Mouse (Mus musculus): ENCODE measurements around the gene Gm853. TPM values are rescaled to one million over a fixed set of nuclear protein-coding genes. Genes with fewer than 3 reads are reported as not detected.

Gene Gm853
- polyA plus RNA-seq, 1 experiment from 2014 or later = not detected

- H3K27me3 ChIP-seq (replicated peaks) = no peaks in the 10 kb centered on the region
Observed at GRCm38 (mm10) chr4:130174335-130175031, 47.7 kb downstream of the Gm853 start.

DNA sequence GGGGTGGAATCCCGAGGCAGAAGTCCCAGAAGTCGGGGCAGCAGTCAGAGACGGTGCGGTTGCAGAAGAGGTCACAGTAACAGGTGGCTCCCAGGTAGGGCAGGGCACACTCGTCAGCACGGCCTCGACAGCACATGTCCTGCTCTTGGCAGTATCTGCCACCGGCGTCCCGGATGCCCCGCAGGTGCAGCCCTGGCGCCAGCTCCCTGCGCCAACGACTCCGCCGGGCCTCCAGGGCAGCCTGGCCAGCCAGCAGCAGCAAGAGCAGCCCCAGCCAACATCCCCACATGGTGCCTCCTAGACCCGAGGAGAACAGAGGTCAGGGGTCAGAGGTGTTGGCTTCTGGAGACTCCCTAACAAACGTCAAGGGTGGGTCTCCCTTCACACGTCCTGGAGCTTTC is 48.3 kb downstream of the Gm853 start:
- Histone ChIP-seq H3K9me3 (replicated peaks) (no peaks in the 10 kb centered on the region), H3K9ac (peak overlapping the region; percentile 71), H3K4me1 (replicated peaks) (peaks cover 86% of the 10 kb centered on the region), H3K36me3 (0 out of 2 replicates have a peak, but pooled peaks cover 5% of the 10 kb centered on the region), H3K27ac (ENCODE audit: poor library complexity, severe bottlenecking) (peak overlapping the region; percentile 29; the same call in 1 of the 2 replicates), H3K4me3 (peak overlapping the region; percentile 48), H3K27me3 (replicated peaks) (no peaks in the 10 kb centered on the region), H3K4me2 (peak overlapping the region; percentile 77)
- ATAC-seq (ENCODE audit: insufficient number of reproducible peaks, low FRiP score) = no peak
- 53% methylated on average over 19 of the region's 19 CpGs for WGBS

More at GRCm38 (mm10) chr4:130174335-130175031, 47.7 kb downstream of the Gm853 start:
- 0 out of 2 replicates have a peak, but pooled peaks cover 5% of the 10 kb centered on the region for H3K36me3 ChIP-seq
- WGBS = 5% methylated on average over 25 of the region's 25 CpGs
- H3K9me3 ChIP-seq (replicated peaks) = no peaks in the 10 kb centered on the region
- peak overlapping the region; percentile 77 for H3K4me2 ChIP-seq
- peak; percentile 80 for ATAC-seq (ENCODE audit: insufficient number of reproducible peaks, low FRiP score)
- peak overlapping the region; percentile 41; the same call in 1 of the 2 replicates for H3K27ac ChIP-seq (ENCODE audit: poor library complexity, severe bottlenecking)
- peak overlapping the region; percentile 71 for H3K9ac ChIP-seq
- H3K4me3 ChIP-seq = peak overlapping the region; percentile 48
- H3K4me1 ChIP-seq (replicated peaks) = peaks cover 81% of the 10 kb centered on the region

- H3K9me3 ChIP-seq (replicated peaks) = no peaks in the 10 kb centered on the region
- ATAC-seq (ENCODE audit: insufficient number of reproducible peaks, low FRiP score) = peak; percentile 66
- peak overlapping the region; percentile 29; the same call in 1 of the 2 replicates for H3K27ac ChIP-seq (ENCODE audit: poor library complexity, severe bottlenecking)
- 0 out of 2 replicates have a peak, but pooled peaks cover 5% of the 10 kb centered on the region for H3K36me3 ChIP-seq
- H3K4me2 ChIP-seq = peak overlapping the region; percentile 77
- peak overlapping the region; percentile 71; the same call in 1 of the 2 replicates for H3K9ac ChIP-seq
- peak overlapping the region; percentile 48 for H3K4me3 ChIP-seq
- H3K27me3 ChIP-seq (replicated peaks) = no peaks in the 10 kb centered on the region
- H3K4me1 ChIP-seq (replicated peaks) = peaks cover 93% of the 10 kb centered on the region
- 64% methylated on average over 11 of the region's 11 CpGs for WGBS
Observed at GRCm38 (mm10) chr4:130173060-130173822, 49.0 kb downstream of the Gm853 start.

- Histone ChIP-seq H3K36me3 (0 out of 2 replicates have a peak, but pooled peaks cover 5% of the 10 kb centered on the region), H3K4me1 (replicated peaks) (peaks cover 97% of the 10 kb centered on the region), H3K4me3 (peak overlapping the region; percentile 11; the same call in 1 of the 2 replicates), H3K4me2 (peak overlapping the region; percentile 77), H3K9ac (peak overlapping the region; percentile 44; the same call in 1 of the 2 replicates), H3K27me3 (replicated peaks) (no peaks in the 10 kb centered on the region), H3K27ac (ENCODE audit: poor library complexity, severe bottlenecking) (peak overlapping the region; percentile 90), H3K9me3 (replicated peaks) (no peaks in the 10 kb centered on the region)
- no peak for ATAC-seq (ENCODE audit: insufficient number of reproducible peaks, low FRiP score)
- WGBS = 19% methylated on average over 11 of the region's 11 CpGs
Observed at GRCm38 (mm10) chr4:130171951-130172765, 50.0 kb downstream of the Gm853 start.

DNA sequence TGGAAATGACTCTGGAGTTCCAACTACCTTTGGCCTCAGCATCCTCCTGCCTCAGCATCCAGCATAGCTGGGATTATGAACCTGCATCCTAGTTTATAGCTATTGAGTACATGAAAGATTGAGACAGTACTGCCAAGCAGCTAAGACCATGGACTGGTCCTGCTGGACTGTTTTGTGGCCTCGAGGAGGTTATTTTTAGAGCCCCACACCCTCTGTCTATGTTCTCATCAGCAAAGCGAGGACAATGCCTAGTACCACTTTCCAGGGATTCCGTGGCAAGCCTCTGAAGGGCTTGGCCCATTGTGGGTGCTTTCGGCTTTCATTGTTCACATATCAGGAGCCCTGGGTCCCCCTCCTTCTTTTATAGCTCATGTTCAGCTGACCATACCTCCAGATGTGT is 51.8 kb downstream of the Gm853 start:
- Histone ChIP-seq H3K9me3 (replicated peaks) (no peaks in the 10 kb centered on the region), H3K27me3 (replicated peaks) (no peaks in the 10 kb centered on the region), H3K9ac (0 out of 2 replicates have a peak overlapping the region, but pooled peaks have one; percentile 19), H3K4me3 (no peak overlapping the region), H3K36me3 (0 out of 2 replicates have a peak, but pooled peaks cover 5% of the 10 kb centered on the region), H3K4me2 (no peak overlapping the region), H3K4me1 (replicated peaks) (peaks cover 95% of the 10 kb centered on the region), H3K27ac (ENCODE audit: poor library complexity, severe bottlenecking) (0 out of 2 replicates have a peak overlapping the region, but pooled peaks have one; percentile 4)
- 58% methylated on average over 4 of the region's 4 CpGs for WGBS
- ATAC-seq (ENCODE audit: insufficient number of reproducible peaks, low FRiP score) = no peak

DNA sequence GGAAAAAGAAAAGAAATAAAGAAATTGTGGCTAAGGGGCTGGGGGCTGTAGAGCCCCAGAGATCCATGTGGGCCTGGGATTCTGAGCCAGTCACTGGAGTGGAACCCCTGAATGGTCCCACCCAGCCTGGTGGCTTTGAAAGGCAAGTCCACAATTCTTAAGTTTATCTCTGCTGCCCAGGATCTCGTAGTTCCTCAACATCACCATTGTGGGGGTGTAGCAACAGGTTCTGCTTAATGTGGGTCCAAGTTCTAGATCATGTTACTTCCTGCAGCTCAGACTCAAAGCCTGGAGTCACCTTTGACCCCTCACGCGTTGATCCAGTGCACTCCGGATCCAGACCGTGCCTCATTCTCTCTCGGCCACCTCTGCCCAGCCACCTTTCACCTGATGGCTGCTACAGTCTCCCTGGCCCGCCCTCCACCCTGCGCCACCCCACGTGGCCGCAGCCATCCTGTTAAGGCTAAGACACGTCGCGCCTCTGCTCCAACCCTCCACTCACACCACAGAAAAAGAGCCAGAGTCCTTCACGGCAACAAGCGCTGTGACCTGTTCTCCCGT is 52.7 kb downstream of the Gm853 start:
- H3K36me3 ChIP-seq = peaks cover 5% of the 10 kb centered on the region; the same call in 1 of the 2 replicates
- no peaks in the 10 kb centered on the region for H3K9me3 ChIP-seq (replicated peaks)
- H3K9ac ChIP-seq = no peak overlapping the region
- no peak overlapping the region for H3K4me2 ChIP-seq
- ATAC-seq (ENCODE audit: insufficient number of reproducible peaks, low FRiP score) = no peak
- H3K4me3 ChIP-seq = no peak overlapping the region
- H3K27me3 ChIP-seq (replicated peaks) = no peaks in the 10 kb centered on the region
- 82% methylated on average over 16 of the region's 16 CpGs for WGBS
- H3K4me1 ChIP-seq (replicated peaks) = peaks cover 88% of the 10 kb centered on the region
- H3K27ac ChIP-seq (ENCODE audit: poor library complexity, severe bottlenecking) = no peak overlapping the region

DNA sequence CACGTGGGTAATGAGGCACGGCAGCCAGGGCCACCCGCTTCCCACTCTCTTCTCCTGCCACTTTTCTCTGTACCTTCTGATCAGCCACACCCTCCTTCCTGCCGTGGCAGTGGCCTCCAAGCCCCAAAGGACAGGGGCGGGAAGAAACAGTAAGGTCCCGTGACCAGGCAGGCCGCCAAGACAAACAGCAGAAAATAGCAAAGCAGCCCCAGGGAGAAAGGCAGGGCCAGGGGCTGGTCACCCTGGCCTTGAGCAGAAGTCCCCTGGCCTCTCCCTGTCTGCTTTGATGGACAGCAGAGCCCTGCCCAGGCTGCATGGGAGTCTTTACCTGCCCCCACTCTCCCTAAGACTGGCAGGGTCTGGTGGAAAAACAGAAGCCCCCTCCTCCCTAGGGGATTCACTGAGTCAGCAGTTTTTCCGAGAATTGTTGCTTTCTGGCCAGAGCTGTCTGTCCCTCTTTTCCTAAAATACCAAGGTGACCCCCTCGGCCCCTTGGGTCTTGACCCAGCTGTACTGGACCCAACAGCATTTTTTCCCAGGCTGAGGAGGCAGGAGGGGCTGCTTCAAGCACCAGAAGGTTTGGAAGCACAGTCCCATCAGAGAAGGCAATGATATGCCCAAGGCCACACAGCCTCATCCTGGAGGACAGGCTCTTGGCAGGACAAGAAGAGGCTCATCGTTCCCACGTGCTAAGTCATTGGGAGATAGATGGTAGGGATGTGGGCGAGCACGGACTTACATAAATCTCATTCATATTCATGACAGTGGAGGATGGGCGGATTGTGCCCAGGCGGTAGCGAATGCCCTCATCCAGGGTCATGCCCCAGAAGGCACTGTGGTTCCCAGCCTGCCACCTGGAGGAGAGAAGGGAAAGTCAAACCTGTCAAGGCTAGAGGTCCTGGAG is 53.7 kb downstream of the Gm853 start:
- Histone ChIP-seq H3K4me3 (peak overlapping the region; percentile 3; the same call in 1 of the 2 replicates), H3K4me1 (replicated peaks) (peaks cover 88% of the 10 kb centered on the region), H3K4me2 (peak overlapping the region; percentile 52), H3K27me3 (replicated peaks) (no peaks in the 10 kb centered on the region), H3K36me3 (peaks cover 5% of the 10 kb centered on the region; the same call in 1 of the 2 replicates), H3K9ac (0 out of 2 replicates have a peak overlapping the region, but pooled peaks have one; percentile 46), H3K27ac (ENCODE audit: poor library complexity, severe bottlenecking) (peak overlapping the region; percentile 78), H3K9me3 (replicated peaks) (no peaks in the 10 kb centered on the region)
- peak; percentile 68 for ATAC-seq (ENCODE audit: insufficient number of reproducible peaks, low FRiP score)
- WGBS = 36% methylated on average over 16 of the region's 16 CpGs

DNA sequence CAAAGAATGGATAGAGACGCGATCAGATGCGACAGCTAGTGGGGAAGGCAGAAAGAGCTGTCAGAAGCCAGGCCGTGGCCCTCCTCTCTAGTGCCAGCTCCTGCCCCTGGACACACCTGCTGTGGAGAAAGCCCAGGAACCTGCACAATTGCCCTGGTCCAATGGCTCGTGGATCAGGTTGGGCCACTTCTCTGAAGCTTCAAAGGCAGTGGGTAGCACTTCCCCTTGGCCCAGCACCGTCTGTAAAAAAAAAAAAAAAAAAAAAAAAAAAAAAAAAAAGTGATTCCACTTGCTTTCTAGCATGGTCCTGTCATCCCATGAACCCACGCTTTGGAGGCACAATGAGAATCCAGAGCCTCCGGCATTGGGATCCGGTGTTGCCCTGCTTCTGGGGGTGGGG is 54.4 kb downstream of the Gm853 start:
- Histone ChIP-seq H3K4me2 (peak overlapping the region; percentile 52), H3K4me3 (peak overlapping the region; percentile 3; the same call in 1 of the 2 replicates), H3K9ac (peak overlapping the region; percentile 46; the same call in 1 of the 2 replicates), H3K4me1 (replicated peaks) (peaks cover 88% of the 10 kb centered on the region), H3K9me3 (replicated peaks) (no peaks in the 10 kb centered on the region), H3K27me3 (replicated peaks) (no peaks in the 10 kb centered on the region), H3K27ac (ENCODE audit: poor library complexity, severe bottlenecking) (peak overlapping the region; percentile 78), H3K36me3 (peaks cover 5% of the 10 kb centered on the region; the same call in 1 of the 2 replicates)
- no peak for ATAC-seq (ENCODE audit: insufficient number of reproducible peaks, low FRiP score)
- WGBS = 36% methylated on average over 9 of the region's 9 CpGs

GRCm38 (mm10) chr4:130167321-130167720 is 54.9 kb downstream of the Gm853 start:
- Histone ChIP-seq H3K4me2 (peak overlapping the region; percentile 52), H3K27ac (ENCODE audit: poor library complexity, severe bottlenecking) (peak overlapping the region; percentile 69; the same call in 1 of the 2 replicates), H3K9ac (peak overlapping the region; percentile 12; the same call in 1 of the 2 replicates), H3K36me3 (peaks cover 5% of the 10 kb centered on the region; the same call in 1 of the 2 replicates), H3K9me3 (replicated peaks) (no peaks in the 10 kb centered on the region), H3K27me3 (replicated peaks) (no peaks in the 10 kb centered on the region), H3K4me1 (replicated peaks) (peaks cover 88% of the 10 kb centered on the region), H3K4me3 (no peak overlapping the region)
- no peak for ATAC-seq (ENCODE audit: insufficient number of reproducible peaks, low FRiP score)
- 59% methylated on average over 22 of the region's 22 CpGs for WGBS
